Mouse (Mus musculus): ENCODE measurements around the gene Slc35e2.

DNA sequence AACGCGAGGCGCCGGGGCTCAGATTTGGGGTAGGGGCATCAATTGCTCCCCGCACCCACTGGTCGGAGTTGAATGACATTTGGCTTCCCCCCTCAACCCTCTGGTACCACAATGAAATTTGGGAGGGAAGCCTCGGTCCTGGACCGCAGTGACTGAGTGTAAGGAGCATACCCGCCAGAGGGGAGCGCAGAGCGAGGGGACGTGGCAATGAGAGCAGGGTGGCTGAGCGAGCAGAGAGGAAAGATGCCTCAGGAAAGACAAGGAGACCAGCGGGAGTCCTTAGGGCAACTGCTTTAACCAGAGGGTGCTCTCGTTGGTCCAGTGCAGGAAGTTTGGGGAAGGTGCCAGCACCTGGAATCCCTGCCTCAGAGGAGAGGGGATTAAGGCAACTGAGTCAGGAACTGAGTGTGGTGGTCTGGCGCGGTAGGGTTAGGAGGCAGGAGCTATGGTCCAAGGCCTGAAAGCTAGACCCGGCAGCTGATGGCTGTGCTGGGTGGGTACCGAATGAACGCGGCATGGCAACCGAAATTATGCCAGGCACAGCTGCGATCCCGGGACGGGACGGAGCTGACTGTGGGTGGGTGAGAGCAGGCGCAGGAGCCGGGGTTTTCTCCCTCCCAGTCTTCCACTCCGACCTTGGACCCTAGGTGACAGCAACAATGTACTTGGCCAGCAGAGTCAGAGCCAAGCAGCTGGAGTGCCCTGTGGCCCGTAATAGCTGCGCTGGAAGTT is 52.4 kb downstream of the Slc35e2 start:
- TF ChIP-seq CTCF (conservative IDR thresholded peaks at IDR 0.05; ENCODE audit: low read length): no peak
- no peak for TF ChIP-seq NANOG (IDR thresholded peaks at IDR 0.05; ENCODE audit: borderline replicate concordance, low read length)
- no peak for TF ChIP-seq POU5F1 (IDR thresholded peaks at IDR 0.05; ENCODE audit: borderline replicate concordance, low read length)

All from E14TG2a.4 (cell line).